Mouse (Mus musculus) heart, embryonic 11.5 days (tissue): Measurements from ENCODE around the gene Tcf7l2. TPM values are rescaled to one million over a fixed set of nuclear protein-coding genes. Genes with fewer than 3 reads are reported as not detected.
A peak's percentile ranks its signal among the peaks of the same experiment; 100 is the strongest.

Source experiments
- ATAC-seq: fragments of 200-750 bp; cut with Nextera tagmentation; replicated peaks from 2 replicates; pipeline ENCODE4 v1.8.0; 2017; ENCODE audit warnings: moderate library complexity; ENCODE audit not compliant: insufficient number of reproducible peaks, low FRiP score, low TSS enrichment
- H3K27ac ChIP-seq: fragments of 300-500 bp; sonication (generic); 2 replicates; pipeline ENCODE4 v1.5.1; 2014; ENCODE audit warnings: mild to moderate bottlenecking, low read depth, low read length
- H3K27me3 ChIP-seq: fragments of 300-500 bp; sonication (generic); 2 replicates; pipeline ENCODE4 v1.6.1; 2014; ENCODE audit warnings: mild to moderate bottlenecking, low read length, mixed read lengths; ENCODE audit not compliant: control insufficient read depth, insufficient read depth
- H3K36me3 ChIP-seq: fragments of 300-500 bp; sonication (generic); 2 replicates; pipeline ENCODE4 v1.6.1; 2014; ENCODE audit warnings: mild to moderate bottlenecking, low read length, moderate library complexity, mixed read lengths; ENCODE audit not compliant: control insufficient read depth, insufficient read depth
- H3K4me1 ChIP-seq: fragments of 300-500 bp; sonication (generic); 2 replicates; pipeline ENCODE4 v1.6.1; 2014; ENCODE audit warnings: low read length; ENCODE audit not compliant: control insufficient read depth, insufficient read depth
- H3K4me2 ChIP-seq: fragments of 300-500 bp; sonication (generic); 2 replicates; pipeline ENCODE4 v1.6.1; 2014; ENCODE audit warnings: mild to moderate bottlenecking, moderate library complexity
- H3K4me3 ChIP-seq: fragments of 300-500 bp; sonication (generic); 2 replicates; pipeline ENCODE4 v1.5.1; 2014; ENCODE audit warnings: low read depth, low read length
- H3K9ac ChIP-seq: fragments of 300-500 bp; sonication (generic); 2 replicates; pipeline ENCODE4 v1.6.1; 2014; ENCODE audit warnings: mild to moderate bottlenecking, low read depth, low read length, moderate library complexity
- H3K9me3 ChIP-seq: fragments of 300-500 bp; sonication (generic); replicated peaks from 2 replicates; pipeline ENCODE4 v1.6.1; 2016; ENCODE audit warnings: low read length; ENCODE audit not compliant: control insufficient read depth
- WGBS: fragments of 180-500 bp; shearing (Covaris S2); extraction: QIAGEN DNeasy Blood & Tissue Kit; methylation state at CpG from one replicate; pipeline ENCODE4 v1.1.7; 2014; ENCODE audit not compliant: insufficient replicate concordance; 5-methylcytosine and 5-hydroxymethylcytosine counted together
- polyA plus RNA-seq: library from polyadenylated mRNA; unstranded; fragments of >200 nt; fragmentation: Nextera tagmentation; extraction: Ambion mirVana; gene quantifications from 2 replicates; pipeline ENCODE4 v1.2.1, GENCODE M21; 2014

Tcf7l2 gene
- polyA plus RNA-seq: 67.1 and 82.0 TPM in 2 replicates

GRCm38 (mm10) chr19:55741439-55741928, at the start of gene Tcf7l2:
TSS of gene Tcf7l2 (plus strand) at chr19:55741820.
- peak within 1 kb of the TSS; percentile 94 for H3K4me3 ChIP-seq
- H3K9me3 ChIP-seq: no peaks in the 10 kb centered on the region
- H3K27ac ChIP-seq: peak within 1 kb of the TSS; percentile 93
- H3K4me1 ChIP-seq: peaks cover 23% of the 10 kb centered on the region
- no peaks in the 10 kb centered on the region for H3K27me3 ChIP-seq
- H3K36me3 ChIP-seq: no peaks in the 10 kb centered on the region
- H3K9ac ChIP-seq: peak within 1 kb of the TSS; percentile 93
- under 1% methylated on average over 42 of the region's 42 CpGs for WGBS
- peak; percentile 83 for ATAC-seq
- peak within 1 kb of the TSS; percentile 98 for H3K4me2 ChIP-seq

GRCm38 (mm10) chr19:55694651-55695050, 47.0 kb upstream of the Tcf7l2 start:
- 25% methylated on average over 13 of the region's 13 CpGs for WGBS
- Histone ChIP-seq H3K9me3 (no peaks in the 10 kb centered on the region), H3K4me2 (peak overlapping the region; percentile 27), H3K9ac (no peak overlapping the region), H3K4me1 (peaks cover 9% of the 10 kb centered on the region), H3K27ac (no peak overlapping the region), H3K4me3 (no peak overlapping the region), H3K36me3 (no peaks in the 10 kb centered on the region), H3K27me3 (peaks cover 26% of the 10 kb centered on the region)
- no peak for ATAC-seq

GRCm38 (mm10) chr19:55695418-55695817, 46.2 kb upstream of the Tcf7l2 start:
- WGBS: 34% methylated on average over 10 of the region's 10 CpGs
- Histone ChIP-seq H3K36me3 (no peaks in the 10 kb centered on the region), H3K4me3 (no peak overlapping the region), H3K9me3 (no peaks in the 10 kb centered on the region), H3K27ac (no peak overlapping the region), H3K27me3 (peaks cover 26% of the 10 kb centered on the region), H3K4me2 (no peak overlapping the region), H3K9ac (no peak overlapping the region), H3K4me1 (peaks cover 12% of the 10 kb centered on the region)
- no peak for ATAC-seq

- Histone ChIP-seq H3K27me3 (peaks cover 23% of the 10 kb centered on the region), H3K27ac (no peak overlapping the region), H3K9ac (no peak overlapping the region), H3K9me3 (no peaks in the 10 kb centered on the region), H3K4me2 (no peak overlapping the region), H3K4me1 (peaks cover 19% of the 10 kb centered on the region), H3K36me3 (no peaks in the 10 kb centered on the region), H3K4me3 (no peak overlapping the region)
- whole genome bisulfite sequencing: 45% methylated on average over 5 of the region's 5 CpGs
- ATAC-seq: no peak
Measured at GRCm38 (mm10) chr19:55698892-55699291, 42.7 kb upstream of the Tcf7l2 start.

GRCm38 (mm10) chr19:55700214-55700568, 41.4 kb upstream of the Tcf7l2 start:
- Histone ChIP-seq H3K27me3 (peaks cover 15% of the 10 kb centered on the region; the same call in 1 of the 2 replicates), H3K4me1 (peaks cover 12% of the 10 kb centered on the region), H3K9ac (peak overlapping the region; percentile 34; the same call in 1 of the 2 replicates), H3K36me3 (no peaks in the 10 kb centered on the region), H3K9me3 (no peaks in the 10 kb centered on the region), H3K4me2 (peak overlapping the region; percentile 50), H3K27ac (no peak overlapping the region), H3K4me3 (no peak overlapping the region)
- no peak for ATAC-seq
- 8% methylated on average over 6 of the region's 6 CpGs for WGBS

- no peak overlapping the region for H3K27ac ChIP-seq
- peak overlapping the region; percentile 34; the same call in 1 of the 2 replicates for H3K9ac ChIP-seq
Measured at GRCm38 (mm10) chr19:55700569-55701282, 40.9 kb upstream of the Tcf7l2 start.

GRCm38 (mm10) chr19:55701283-55701633, 40.4 kb upstream of the Tcf7l2 start:
- Histone ChIP-seq H3K4me2 (no peak overlapping the region; the same call in 1 of the 2 replicates), H3K27ac (no peak overlapping the region), H3K4me1 (peaks cover 12% of the 10 kb centered on the region), H3K27me3 (peaks cover 15% of the 10 kb centered on the region; the same call in 1 of the 2 replicates), H3K9me3 (no peaks in the 10 kb centered on the region), H3K4me3 (no peak overlapping the region), H3K9ac (no peak overlapping the region), H3K36me3 (no peaks in the 10 kb centered on the region)
- ATAC-seq: no peak
- 65% methylated on average over 9 of the region's 9 CpGs for WGBS

More at GRCm38 (mm10) chr19:55700569-55701282, 40.9 kb upstream of the Tcf7l2 start:
- Histone ChIP-seq H3K36me3 (no peaks in the 10 kb centered on the region), H3K4me2 (peak overlapping the region; percentile 50), H3K4me3 (no peak overlapping the region), H3K9me3 (no peaks in the 10 kb centered on the region), H3K4me1 (peaks cover 12% of the 10 kb centered on the region), H3K27me3 (peaks cover 15% of the 10 kb centered on the region; the same call in 1 of the 2 replicates)
- 20% methylated on average over 11 of the region's 11 CpGs for WGBS
- ATAC-seq: no peak

GRCm38 (mm10) chr19:55702081-55702480, 39.5 kb upstream of the Tcf7l2 start:
- peaks cover 12% of the 10 kb centered on the region for H3K4me1 ChIP-seq
- no peak overlapping the region for H3K27ac ChIP-seq
- no peaks in the 10 kb centered on the region for H3K36me3 ChIP-seq
- no peak for ATAC-seq
- H3K4me3 ChIP-seq: no peak overlapping the region
- H3K9ac ChIP-seq: no peak overlapping the region
- no peaks in the 10 kb centered on the region for H3K9me3 ChIP-seq
- WGBS: 81% methylated on average over 4 of the region's 4 CpGs
- peaks cover 11% of the 10 kb centered on the region; the same call in 1 of the 2 replicates for H3K27me3 ChIP-seq
- no peak overlapping the region for H3K4me2 ChIP-seq
